Mouse (Mus musculus): ENCODE data around the gene Cyp2b19.
"Not testable (repeated sequence)": the region's sequence is repeated elsewhere in the genome, so short reads cannot be mapped to it uniquely, and the experiment has no call there.

The Cyp2b19 gene

GRCm38 (mm10) chr7:26756842-26757241, at the start of gene Cyp2b19:
TSS of gene Cyp2b19 (plus strand) at chr7:26757142.
- no peak for DNase-seq (ENCODE audit: low spot score in 2 of 2)

GRCm38 (mm10) chr7:26711061-26711460, 45.9 kb upstream of the Cyp2b19 start:
- no peak for DNase-seq (ENCODE audit: low spot score in 2 of 2)

- no peak for DNase-seq (ENCODE audit: low spot score in 2 of 2)
Observed at GRCm38 (mm10) chr7:26738940-26739339, 18.0 kb upstream of the Cyp2b19 start.

- DNase-seq (ENCODE audit: low spot score in 2 of 2) = no peak
Observed at GRCm38 (mm10) chr7:26743948-26744347, 13.0 kb upstream of the Cyp2b19 start.

- no peak for DNase-seq (ENCODE audit: low spot score in 2 of 2)
Observed at GRCm38 (mm10) chr7:26745486-26745885, 11.5 kb upstream of the Cyp2b19 start.

GRCm38 (mm10) chr7:26767084-26767483, 10.1 kb downstream of the Cyp2b19 start:
- no peak for DNase-seq (ENCODE audit: low spot score in 2 of 2)

GRCm38 (mm10) chr7:26769881-26770470, 13.0 kb downstream of the Cyp2b19 start:
- DNase-seq (ENCODE audit: low spot score in 2 of 2) = no peak

- no peak for DNase-seq (ENCODE audit: low spot score in 2 of 2)
Observed at GRCm38 (mm10) chr7:26772866-26773586, 16.1 kb downstream of the Cyp2b19 start.

GRCm38 (mm10) chr7:26775866-26776265, 18.9 kb downstream of the Cyp2b19 start:
- DNase-seq (ENCODE audit: low spot score in 2 of 2) = no peak

- DNase-seq (ENCODE audit: low spot score in 2 of 2) = no peak
Observed at GRCm38 (mm10) chr7:26777806-26778205, 20.9 kb downstream of the Cyp2b19 start.

- peak in 1 of 2 experiments; percentile 49 for DNase-seq (ENCODE audit: low spot score in 2 of 2)
Observed at GRCm38 (mm10) chr7:26778474-26778873, 21.5 kb downstream of the Cyp2b19 start.

- DNase-seq (ENCODE audit: low spot score in 2 of 2) = no peak
Observed at GRCm38 (mm10) chr7:26779799-26780416, 23.0 kb downstream of the Cyp2b19 start.

GRCm38 (mm10) chr7:26780510-26780909, 23.6 kb downstream of the Cyp2b19 start:
- no peak for DNase-seq (ENCODE audit: low spot score in 2 of 2)

GRCm38 (mm10) chr7:26780998-26781766, 24.2 kb downstream of the Cyp2b19 start:
- no peak for DNase-seq (ENCODE audit: low spot score in 2 of 2)

GRCm38 (mm10) chr7:26781767-26782131, 24.8 kb downstream of the Cyp2b19 start:
- no peak for DNase-seq (ENCODE audit: low spot score in 2 of 2)

- no peak for DNase-seq (ENCODE audit: low spot score in 2 of 2)
Observed at GRCm38 (mm10) chr7:26783163-26783562, 26.2 kb downstream of the Cyp2b19 start.

GRCm38 (mm10) chr7:26786013-26786412, 29.1 kb downstream of the Cyp2b19 start:
- not testable (repeated sequence) for DNase-seq (ENCODE audit: low spot score in 2 of 2)

- no peak for DNase-seq (ENCODE audit: low spot score in 2 of 2)
Observed at GRCm38 (mm10) chr7:26789984-26790383, 33.0 kb downstream of the Cyp2b19 start.

GRCm38 (mm10) chr7:26800104-26800503, 43.2 kb downstream of the Cyp2b19 start:
- DNase-seq (ENCODE audit: low spot score in 2 of 2) = no peak

- DNase-seq (ENCODE audit: low spot score in 2 of 2) = no peak
Observed at GRCm38 (mm10) chr7:26800996-26801395, 44.1 kb downstream of the Cyp2b19 start.

GRCm38 (mm10) chr7:26808592-26808991, 51.6 kb downstream of the Cyp2b19 start, which contains the start of gene Cyp2g1:
TSS of gene Cyp2g1 (plus strand) at chr7:26808892.
- DNase-seq (ENCODE audit: low spot score in 2 of 2) = no peak

All from left cerebral cortex, adult 9 months (tissue).